Mouse (Mus musculus) embryo, embryonic 10.5 days (tissue): ENCODE measurements around the gene Tubg2.

ENCODE experiments used
- DNase-seq: peaks from one replicate; pipeline ENCODE4 v3.0.0-alpha.2; 2015; ENCODE audit warnings: low spot score

Gene Tubg2

DNA sequence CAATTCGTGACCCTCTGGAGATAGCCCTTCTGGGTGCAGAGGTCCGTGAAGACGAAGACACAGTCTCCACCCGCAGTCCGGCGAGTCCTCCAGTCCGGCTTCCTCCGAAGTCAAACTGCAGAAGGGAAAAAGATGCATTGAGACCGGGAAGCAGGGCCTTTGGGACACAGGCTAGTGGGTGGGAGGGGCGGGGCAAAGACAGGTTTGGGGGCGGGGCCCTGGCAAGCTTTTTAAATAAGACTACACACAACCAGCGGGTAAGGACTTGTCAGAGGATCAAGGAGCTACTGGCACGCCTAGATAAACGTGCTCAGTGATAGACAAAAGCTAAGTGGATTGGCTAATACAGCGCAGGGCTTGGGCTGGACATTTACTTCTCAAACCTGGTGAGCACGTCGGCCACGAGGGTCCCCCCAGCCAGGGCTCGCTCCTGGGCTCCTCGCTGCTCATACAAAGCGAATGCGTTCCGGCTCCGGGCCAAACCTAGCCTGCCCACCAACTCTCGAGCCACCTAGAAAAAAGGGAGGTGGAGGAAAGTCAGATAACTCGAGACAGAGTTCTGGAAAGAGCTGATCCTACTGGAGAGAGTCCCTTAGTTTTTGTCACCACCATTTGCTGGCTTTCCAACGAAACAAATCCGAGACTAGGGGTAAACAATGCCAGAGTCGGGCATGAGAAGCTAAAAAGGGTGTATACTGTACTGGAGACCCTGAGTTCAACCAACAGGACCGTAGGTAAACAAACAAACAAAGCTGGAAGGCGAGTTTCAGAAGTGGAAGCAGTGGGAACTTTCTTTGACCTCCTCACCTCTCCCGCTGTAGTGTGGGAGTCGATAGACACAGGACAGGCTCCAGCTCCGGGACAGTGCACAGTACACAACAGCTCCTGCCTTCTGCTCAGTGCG, 9.2 kb downstream of the Tubg2 start:
- peak; percentile 54 for DNase-seq

DNA sequence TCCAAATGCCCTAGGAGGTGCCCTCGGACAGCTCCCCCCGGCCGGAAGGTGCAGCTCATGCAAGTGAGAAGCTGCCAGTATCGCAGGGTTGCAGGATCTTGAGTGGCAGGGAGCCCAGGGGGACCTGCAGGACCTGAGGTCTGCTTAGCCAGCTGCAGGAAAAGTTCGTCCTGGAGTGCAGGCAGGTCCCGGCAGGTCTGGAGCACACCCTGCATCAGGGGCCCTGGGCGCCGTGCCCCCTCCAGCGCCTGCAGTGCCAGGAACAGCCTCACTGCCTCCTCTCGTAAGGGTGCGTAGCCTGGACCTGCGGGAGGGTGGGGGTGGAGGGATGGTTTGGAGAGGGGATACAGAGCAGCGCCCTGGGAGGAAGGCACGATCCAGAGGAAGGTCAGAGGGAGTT, 10.7 kb downstream of the Tubg2 start:
- no peak for DNase-seq

DNA sequence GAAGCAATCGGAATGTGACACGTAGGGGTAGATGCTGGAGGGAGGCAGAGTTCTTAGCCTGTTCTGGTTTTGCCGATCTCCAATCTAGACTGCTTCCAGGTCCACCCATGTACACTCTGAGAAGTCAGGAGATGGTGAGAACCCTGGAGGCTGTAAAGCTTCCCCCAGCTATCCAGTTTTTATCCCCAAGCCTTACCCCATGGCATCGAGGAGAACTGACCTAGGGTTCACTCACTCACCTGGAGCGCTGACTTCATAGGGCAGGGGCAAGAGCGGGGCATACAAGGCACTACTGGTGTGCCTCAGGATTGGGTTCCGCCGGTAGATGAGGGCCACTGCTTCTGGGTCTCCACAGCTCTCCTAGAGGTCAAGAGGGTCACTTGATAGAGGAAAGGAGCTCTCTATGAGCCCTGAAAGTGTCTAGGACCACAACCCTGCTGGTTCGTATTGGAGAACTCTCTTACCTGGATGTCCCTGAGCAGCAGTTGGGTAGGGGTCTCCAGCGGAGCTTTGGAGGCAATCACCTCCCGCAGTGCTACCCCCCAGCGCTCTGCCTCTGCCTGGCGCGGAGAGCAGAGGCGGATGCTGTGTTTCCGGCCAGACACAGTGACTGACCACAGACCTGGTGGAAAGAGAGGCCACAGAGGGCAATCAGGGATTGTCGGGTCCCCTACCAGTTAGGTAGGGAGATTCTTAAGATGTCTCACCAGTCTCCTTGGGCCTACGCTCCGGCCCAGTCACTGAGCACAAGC, 11.7 kb downstream of the Tubg2 start:
- no peak for DNase-seq

DNA sequence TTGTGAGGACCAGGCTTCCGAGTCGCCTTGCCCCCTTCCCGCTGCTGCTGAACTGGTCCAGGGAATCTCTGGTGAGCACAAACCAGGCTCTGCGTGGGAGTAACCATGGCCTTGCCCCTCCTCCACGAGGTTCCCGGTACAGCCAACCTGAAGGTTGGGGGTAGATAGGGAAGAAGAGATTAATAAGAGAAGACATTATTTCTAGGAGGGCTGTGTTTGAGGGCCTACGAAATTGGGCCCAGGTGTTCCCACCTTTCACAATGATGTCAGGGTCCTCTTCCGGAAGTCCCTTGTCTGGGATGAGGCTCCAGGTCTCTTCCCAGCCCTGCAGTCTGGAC, 12.2 kb downstream of the Tubg2 start:
- DNase-seq, result no peak

DNA sequence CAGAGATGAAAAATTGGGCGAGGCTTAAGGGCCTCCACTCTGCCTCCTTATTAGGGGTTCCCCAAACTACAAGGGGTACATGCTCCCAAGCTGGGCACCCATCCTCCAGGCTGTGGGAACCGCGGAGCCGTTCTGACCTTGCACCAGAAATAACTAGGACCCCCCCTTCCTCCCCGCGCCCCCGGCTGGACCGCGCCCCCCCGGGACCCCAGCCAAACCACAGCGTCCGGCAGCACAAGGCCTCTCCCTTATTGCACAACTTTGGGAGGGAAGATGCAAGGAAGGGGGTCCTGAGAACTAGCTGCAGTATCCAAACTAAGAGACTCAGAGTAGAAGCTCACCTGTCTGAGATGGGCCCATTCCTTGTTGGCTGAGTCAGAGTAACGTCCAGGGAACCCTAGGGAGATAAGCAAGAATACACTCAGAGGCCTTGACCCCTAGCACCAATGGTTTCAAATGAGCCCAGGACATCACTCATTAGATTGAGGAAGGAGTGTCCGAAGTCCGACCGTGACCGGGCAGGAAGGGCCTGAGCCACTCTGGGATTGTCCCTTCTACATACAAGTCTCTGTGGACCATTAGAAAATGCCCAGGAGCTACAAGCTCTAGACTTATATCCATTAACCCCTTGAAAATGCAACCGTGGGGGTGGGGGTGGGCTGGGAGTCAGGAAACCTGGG, 12.7 kb downstream of the Tubg2 start:
- DNase-seq, result no peak

DNA sequence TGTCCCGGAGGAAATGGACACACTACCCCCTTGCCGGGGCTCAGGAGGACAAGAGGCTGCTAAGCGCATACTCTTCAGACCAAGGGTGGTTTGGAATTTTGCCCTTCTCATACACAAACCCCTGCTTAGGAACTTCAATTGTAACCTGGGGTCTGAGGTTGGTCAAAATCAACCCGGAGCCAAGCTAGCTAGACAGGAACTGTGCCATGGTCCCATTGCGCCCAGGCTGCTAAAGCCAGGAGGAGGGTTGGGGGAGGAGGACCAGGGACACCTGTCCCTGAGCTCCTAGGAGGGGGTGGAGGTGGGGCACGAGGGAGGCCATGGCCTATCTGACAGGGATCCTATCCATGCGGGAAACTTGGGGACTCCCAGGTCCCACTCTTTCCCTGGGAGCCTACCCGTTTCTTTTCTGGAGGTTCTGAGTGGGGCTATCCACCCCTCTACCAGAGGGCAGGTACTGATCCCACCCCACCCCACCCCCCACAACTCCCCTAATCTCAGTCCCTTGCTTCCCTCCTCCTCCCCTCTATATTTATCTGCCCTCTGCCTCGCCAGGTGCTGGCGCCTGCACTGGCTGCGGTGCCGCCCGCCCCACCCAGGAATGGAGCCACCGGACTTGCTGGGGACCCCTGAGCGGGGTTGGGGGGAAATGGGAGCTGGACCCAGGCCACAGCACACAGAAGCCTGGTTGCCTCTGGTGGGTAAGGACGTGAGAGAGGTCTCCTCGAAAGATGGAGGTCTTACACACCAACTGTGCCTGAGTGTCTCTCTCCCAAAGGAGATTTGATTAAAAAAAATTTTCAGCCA, 13.8 kb downstream of the Tubg2 start:
- no peak for DNase-seq

DNA sequence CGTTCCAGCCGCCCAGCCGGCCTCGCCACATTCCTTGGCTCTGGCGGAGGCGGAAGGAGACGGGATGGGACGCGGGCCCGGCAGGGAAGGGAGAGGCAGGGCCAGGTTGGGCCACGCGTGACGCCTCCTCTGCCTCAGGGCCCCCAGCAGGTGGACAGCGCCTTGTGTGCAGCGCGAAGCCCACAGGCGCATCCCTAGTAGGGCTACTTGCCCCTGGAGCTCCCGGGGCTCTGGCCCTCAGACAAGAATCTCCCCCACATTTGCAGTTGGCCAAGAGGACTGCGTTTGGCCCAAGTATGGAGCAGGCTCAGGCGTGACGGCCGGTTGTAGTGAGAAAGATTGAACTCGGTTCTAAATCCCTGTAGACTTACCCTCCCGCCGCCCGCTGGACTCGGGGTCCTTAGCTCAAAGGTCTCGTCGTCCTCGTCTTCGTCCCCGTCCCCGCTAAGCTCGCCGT, 14.7 kb downstream of the Tubg2 start, which contains the start of gene Cntnap1:
Cntnap1 (plus strand) TSS at position 170 of the 457 bp plus-strand sequence.
- DNase-seq, result peak; percentile 54

DNA sequence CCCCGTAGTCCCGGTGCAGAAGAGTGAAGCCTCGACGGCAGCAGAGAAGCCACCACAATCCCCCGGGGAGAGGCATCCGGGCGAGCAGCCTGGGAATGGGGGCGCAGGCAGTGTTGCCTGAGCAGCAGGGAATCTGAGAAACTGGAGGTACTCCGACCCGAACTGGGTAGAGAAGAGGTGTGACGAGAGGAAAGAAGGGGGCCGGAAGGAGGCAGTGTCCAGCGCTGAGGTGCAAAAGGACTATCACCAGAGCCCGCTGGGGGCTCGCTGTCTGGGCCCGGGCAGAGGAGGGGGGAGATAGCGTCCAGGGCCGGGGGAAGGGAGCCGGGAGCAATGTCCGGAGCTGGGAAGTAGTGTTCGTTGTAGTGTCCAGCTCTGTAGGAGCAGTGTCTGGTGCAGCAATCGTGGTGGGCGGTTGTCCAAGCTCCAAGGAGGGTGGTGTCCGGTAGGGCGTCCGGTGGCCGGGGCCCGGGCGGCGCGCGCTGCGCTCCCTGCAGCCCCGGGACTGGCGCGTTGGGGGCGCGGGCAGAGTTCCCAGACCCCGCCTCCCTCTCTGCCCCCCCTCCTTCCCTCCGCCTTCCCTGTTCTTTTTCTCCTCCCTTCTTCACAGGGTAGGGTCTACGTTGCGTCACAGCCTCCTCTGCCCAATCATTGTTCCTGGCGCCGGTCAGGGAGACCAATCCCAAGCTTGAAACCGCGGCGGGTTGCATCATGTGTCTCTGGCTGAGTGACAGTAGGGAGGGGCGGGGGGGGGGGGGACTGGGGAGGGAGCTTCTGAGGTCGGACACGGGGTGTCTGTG, 15.3 kb downstream of the Tubg2 start, which contains the start of gene Plekhh3:
Plekhh3 (minus strand) TSS at position 541 of the 800 bp plus-strand sequence.
- peak; percentile 98 for DNase-seq

DNA sequence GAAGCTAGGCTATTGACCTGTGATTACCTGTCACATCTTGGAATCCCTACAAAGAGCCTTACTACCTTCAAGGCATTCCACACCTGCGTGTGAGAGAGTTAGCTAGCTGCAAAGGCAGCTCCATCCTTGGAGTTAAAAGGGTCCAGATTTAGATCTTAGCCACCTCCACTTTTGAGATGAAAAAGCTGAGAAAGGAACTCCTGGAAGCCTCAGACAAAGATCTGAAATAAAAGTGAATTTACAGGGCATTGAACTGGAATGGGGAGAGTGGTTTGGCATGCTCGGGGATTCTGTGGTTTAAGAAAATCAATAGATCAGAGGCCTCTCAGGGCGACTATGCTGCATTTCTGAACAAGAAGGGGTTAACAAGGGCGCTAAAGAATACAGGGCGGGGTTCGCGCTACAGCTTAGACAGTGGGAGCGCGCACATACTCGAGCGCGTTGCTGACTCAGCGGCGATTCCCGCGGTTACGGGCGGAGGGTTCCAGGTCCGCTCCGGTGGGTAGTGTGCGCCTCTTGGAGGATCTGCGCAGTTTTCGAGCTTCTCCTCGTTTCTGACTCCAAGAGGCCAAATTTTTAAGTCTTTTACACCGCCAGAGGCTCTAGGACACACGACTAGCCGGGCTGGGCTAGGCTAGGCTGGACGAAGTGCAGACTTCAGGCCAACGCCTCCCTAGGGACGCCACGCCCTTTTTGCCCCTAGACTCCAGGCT, 16.2 kb downstream of the Tubg2 start:
- peak; percentile 92 for DNase-seq

DNA sequence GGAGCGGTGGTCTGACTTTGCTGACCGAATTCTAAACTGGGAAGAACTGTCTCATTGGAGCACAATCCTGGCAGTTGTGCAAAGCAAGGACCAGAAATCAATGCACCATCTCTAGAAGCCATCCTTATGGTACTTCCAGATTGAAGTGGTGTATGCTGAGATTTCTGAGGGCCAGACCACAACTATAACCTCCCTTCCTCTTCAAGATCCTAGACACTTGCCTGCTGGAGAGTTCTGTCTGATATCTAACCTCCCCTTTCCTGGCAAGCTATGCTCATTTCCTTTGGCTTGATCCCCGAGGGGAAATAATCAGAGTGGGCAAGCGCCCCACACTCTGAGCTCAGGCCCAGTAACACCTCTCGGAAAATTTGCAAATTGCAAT, 16.7 kb downstream of the Tubg2 start:
- no peak for DNase-seq

DNA sequence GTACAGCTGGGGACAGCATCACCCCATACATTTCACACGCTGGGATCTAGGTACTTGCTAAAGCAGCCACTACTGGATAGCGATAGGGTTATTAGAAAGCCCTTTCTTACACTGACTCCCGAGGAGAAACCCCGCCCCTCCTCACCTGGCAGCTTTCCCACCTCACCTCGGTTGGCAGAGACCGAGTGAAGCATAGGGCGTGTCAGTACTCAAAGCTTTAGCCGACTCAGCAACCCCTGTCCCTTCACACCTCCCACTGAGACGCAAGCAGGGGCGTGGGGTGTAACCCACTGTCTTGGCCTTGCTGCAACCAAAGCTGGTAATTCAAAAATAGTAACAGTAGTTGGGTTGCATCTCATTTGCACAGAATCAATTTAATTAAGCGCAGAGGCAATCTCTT, 17.4 kb downstream of the Tubg2 start:
- DNase-seq, result no peak

DNA sequence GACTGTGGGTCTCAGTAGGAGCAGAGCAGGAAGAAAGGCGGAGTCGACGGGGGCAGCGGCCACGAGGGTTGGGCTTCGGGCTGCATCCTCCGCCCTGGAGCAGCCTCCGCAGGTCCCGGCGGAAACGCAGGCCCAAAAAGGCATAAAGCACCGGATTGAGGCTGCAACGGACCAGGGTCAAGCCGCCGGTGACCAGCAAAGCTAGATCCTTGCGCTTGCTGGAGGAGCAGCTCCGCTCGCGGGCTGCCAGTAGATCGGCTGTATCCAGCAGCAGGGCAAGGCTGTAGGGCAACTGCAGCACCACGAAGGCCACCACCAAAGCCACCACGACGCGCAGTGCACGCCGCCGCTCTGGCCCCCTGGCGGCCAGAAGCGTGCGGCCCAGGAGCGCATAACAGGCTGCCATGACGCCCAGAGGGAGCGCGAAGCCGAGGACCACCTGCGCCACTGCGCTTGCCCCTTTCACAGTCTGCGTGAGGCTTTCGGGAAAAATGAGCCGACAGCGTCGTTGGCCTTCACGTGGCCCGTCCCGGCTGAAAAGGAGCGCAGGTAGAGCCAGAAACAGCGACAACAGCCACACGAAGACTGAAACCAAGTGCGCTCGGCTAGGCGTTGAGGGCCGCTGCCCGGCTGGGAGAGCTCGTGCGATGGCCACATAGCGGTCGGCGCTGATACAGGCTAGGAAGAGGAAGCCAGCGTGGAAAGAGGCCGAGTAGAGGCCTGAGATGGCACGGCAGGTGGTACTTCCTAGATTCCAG, 18.1 kb downstream of the Tubg2 start:
- DNase-seq, result peak; percentile 88

DNA sequence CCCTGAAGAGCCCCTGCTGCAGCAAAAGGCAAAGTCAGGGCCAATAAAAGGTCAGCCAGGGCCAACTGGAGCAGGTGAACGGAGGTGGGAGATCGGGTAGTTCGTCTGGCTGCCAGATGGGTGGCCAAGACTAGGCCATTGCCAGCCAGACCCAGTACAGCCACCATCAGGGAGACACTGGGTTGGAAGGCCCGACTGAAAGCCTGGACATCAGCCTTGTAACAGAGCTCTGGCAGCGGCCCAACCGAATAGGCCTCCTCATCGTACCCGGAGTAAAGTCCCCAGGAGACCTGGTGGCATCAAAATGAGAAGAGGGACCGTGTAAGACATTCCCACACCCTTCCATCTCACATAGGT, 18.7 kb downstream of the Tubg2 start:
- DNase-seq, result no peak

DNA sequence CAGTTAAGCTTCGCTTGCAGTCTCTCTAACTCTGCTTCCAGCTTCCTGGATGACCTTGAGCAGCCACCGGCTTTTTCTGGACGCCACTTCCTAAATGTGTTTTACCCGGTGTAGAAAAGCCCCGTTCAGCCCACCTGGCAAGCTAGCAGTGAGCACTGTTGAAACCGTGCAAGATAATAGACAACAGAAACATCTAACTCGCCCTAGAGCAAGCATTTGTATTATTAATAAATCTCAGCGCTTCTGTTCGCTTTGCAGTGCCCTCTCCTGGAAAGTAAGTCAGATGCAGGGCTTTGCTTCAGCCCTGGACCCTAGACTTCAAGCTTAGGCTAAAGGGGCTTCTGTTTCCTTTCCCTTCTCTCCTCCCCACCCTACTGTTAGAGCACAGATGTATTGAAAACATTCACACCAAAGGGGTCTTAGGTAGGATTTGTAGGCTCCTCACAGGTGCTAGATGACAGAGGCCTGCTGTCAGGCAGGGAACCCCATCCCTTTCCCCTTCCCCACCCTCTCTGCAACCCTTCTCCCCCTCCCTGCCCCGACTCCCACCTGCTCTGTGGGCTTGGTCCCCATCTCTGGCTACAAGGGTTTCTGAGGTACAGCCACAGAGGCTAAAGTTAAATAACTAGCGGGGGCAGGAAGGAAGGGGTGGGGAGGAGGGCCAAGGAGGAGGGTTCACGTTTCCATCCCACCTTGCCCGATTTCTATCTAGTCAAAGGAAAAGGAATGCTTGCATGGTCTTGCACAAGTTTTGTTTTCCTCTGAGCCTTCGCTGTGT, 19.3 kb downstream of the Tubg2 start, which contains the start of gene Ccr10:
Ccr10 (minus strand) TSS at position 593 of the 778 bp plus-strand sequence.
- peak; percentile 50 for DNase-seq

DNA sequence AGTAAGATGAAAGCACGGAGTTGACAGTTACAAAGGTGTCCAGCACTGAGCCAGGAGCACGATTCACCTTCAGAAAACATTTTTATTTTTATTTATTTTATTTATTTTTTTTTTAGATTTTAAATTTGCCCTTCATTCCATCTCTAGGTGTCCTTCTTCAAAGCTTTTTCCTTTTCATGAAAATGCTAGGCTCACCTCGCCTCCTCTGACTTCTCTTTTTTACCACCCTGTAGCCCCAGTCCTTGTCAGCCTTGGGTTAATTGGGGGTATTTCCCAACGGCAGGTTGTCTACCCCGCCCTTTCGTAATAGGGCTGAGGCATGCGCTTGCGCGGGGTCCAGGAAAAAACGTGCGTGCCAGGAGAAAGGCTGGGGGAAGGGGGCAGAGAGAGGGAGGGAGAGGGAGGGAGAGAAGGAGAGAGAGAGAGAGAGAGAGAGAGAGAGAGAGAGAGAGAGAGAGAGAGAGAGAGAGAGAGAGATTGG, 20.0 kb downstream of the Tubg2 start:
- DNase-seq, result no peak

DNA sequence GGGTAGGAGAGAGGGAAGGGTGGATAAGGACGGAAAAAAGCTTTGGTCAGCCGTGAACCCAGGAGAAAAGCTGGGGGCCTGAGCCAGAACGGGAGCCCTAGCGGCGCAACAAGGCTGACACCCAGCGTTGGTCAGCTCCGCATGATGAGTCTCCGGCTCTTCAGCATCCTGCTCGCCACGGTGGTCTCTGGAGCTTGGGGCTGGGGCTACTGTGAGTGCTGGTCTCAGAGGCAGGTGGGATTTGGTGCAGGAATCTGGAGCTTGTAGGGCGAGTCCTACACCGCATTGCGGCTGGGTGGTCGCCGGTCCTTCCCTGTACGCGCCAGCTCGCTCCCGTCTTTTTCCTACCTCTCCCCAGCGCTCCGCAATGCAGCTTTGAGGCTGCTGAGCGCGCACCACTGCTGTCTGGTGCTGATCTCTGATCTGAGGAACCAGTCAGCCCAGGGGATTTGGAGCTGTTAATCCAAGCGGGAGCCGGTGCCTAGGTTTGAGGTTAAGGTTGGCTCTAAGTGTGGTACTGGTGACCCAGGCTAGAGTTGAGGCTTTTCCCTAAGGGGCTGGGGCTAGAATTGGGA, 20.5 kb downstream of the Tubg2 start:
- peak; percentile 67 for DNase-seq

DNA sequence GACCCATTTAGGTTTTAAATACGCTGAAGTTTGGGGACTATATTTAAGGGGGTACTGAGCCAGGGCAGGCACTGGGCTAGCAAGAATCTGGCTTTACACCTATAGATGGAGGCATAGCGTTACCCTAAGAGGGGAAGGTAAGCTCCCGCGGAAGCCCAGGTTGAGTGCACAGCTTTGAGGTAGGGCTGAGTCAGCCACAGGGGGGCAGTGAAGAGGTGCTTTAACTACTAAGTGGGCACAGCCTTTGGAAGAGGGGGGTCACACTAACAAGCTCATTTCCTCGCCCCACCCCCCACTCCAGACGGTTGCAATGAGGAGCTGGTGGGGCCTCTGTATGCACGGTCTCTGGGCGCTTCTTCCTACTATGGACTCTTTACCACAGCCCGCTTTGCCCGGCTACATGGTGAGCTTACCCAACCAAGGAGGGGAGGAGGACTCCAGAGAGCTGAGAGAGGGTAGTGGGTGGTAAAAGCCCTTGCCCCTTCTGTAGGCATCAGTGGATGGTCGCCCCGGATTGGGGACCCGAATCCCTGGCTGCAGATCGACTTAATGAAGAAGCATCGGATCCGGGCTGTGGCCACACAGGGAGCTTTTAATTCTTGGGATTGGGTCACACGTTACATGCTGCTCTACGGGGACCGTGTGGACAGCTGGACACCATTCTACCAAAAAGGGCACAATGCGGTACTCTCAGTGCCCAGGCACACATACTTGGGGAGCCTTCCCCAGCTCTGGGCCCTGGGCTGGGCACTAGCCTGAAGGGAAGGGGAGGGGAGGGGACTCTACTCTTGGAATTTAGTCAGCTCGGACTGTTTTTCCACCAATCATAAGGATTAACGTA, 21.4 kb downstream of the Tubg2 start:
- DNase-seq, result peak; percentile 73
